ENCODE assay signal across 22 mouse cellular contexts in the genomic region with DNA sequence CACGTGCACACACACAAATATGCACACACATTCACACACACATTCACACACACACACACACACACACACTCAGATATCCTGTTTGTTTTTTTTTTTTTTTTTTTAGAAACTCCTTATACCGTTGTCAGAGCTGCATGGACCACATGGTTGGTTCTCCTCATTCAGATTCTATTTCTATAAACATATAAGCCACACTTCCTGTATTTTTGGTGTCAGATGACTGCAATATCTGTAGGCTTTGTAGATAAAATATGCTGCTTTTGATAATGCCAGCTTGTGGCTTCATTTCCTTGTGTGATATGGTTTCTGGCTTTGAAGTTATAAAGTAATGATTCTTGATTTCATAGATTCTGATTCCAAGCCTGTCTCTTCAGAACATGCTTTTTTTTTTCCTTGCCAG.
DNase-seq lines count a peak whose midpoint lies in the region; ATAC-seq lines count a peak whose summit lies in the region.
"Had no signal": no experiment of that assay in that cellular context is flagged by ENCODE, and none has a peak within 500 bp of the region (broad histone marks: within the 10 kb centered on the region; RNA-seq: fewer than 3 reads in every experiment).

No protein-coding gene starts in this region.

- DNase-seq in CD4-positive helper T cell, adult 2 months (ENCODE audit: low read depth, low spot score) = peak; percentile 3
- DNase-seq in neural tube, embryonic 10.5 days (ENCODE audit: extremely low spot score, low spot score) = no peak
- DNase-seq in adrenal gland, adult (ENCODE audit: inconsistent age in 2 of 2, low spot score in 1 of 2) = no peak
- DNase-seq: adrenal gland, postnatal 10 days; cerebellum, adult 11-12 months; cerebellum, adult 8-10 months; cerebellum, postnatal 10 days; cerebellum, postnatal 36 days; gastrocnemius, postnatal 25 days; heart, adult 2 months; heart, postnatal 14 days; heart, postnatal 4 days; kidney, adult 11 months had no signal

- H3K36me3 ChIP-seq in hindbrain, embryonic 12.5 days = no peaks in the 10 kb centered on the region
- H3K36me3 ChIP-seq: forebrain, embryonic 15.5 days; heart, embryonic 10.5 days; heart, embryonic 13.5 days; hindbrain, embryonic 15.5 days; intestine, embryonic 15.5 days had no signal

- no peaks in the 10 kb centered on the region for H3K27me3 ChIP-seq in hindbrain, embryonic 12.5 days
- H3K27me3 ChIP-seq: forebrain, embryonic 15.5 days; heart, embryonic 13.5 days; hindbrain, embryonic 15.5 days; intestine, embryonic 15.5 days had no signal

- H3K9ac ChIP-seq in hindbrain, embryonic 12.5 days = no peak overlapping the region
- H3K9ac ChIP-seq: forebrain, embryonic 15.5 days; heart, embryonic 13.5 days; hindbrain, embryonic 15.5 days; intestine, embryonic 15.5 days had no signal

- no peak overlapping the region for H3K4me2 ChIP-seq in hindbrain, embryonic 12.5 days (replicated peaks)
- H3K4me2 ChIP-seq: forebrain, embryonic 15.5 days; heart, embryonic 13.5 days; hindbrain, embryonic 15.5 days; intestine, embryonic 15.5 days had no signal

- 88% methylated on average over 2 of the region's 2 CpGs for WGBS in hindbrain, embryonic 12.5 days

- no peaks in the 10 kb centered on the region for H3K9me3 ChIP-seq in hindbrain, embryonic 12.5 days (replicated peaks)
- H3K9me3 ChIP-seq: forebrain, embryonic 15.5 days; heart, embryonic 10.5 days; heart, embryonic 13.5 days; hindbrain, embryonic 15.5 days; intestine, embryonic 15.5 days had no signal

- peak; percentile 76 for ATAC-seq in granulocyte monocyte progenitor cell, adult 5-6 weeks (replicated peaks; ENCODE audit: poor library complexity, severe bottlenecking)
- ATAC-seq in megakaryocyte progenitor cell, adult 5-6 weeks (replicated peaks; ENCODE audit: poor library complexity) = peak; percentile 60; the same call in 1 of the 2 replicates
- ATAC-seq in hindbrain, embryonic 12.5 days (ENCODE audit: low FRiP score) = no peak
- ATAC-seq: activated CD4-positive, CD25-positive, alpha-beta regulatory T cell, adult 4 months; forebrain, embryonic 15.5 days; intestine, embryonic 15.5 days had no signal

- no peak overlapping the region for H3K27ac ChIP-seq in hindbrain, embryonic 12.5 days
- H3K27ac ChIP-seq: forebrain, embryonic 15.5 days; heart, adult 2 months; heart, embryonic 10.5 days; heart, embryonic 13.5 days; hindbrain, embryonic 15.5 days; intestine, embryonic 15.5 days had no signal

- no peaks in the 10 kb centered on the region for H3K4me1 ChIP-seq in hindbrain, embryonic 12.5 days
- H3K4me1 ChIP-seq: forebrain, embryonic 15.5 days; heart, embryonic 10.5 days; heart, embryonic 13.5 days; hindbrain, embryonic 15.5 days; intestine, embryonic 15.5 days had no signal

- H3K4me3 ChIP-seq in hindbrain, embryonic 12.5 days = no peak overlapping the region
- H3K4me3 ChIP-seq: forebrain, embryonic 15.5 days; heart, adult 2 months; heart, embryonic 10.5 days; heart, embryonic 13.5 days; hindbrain, embryonic 15.5 days; intestine, embryonic 15.5 days had no signal
